Mouse (Mus musculus) lung, embryonic 16.5 days (tissue): Measurements from ENCODE around the gene Grb10. TPM values are rescaled to one million over a fixed set of nuclear protein-coding genes. Genes with fewer than 3 reads are reported as not detected.
A peak's percentile ranks its signal among the peaks of the same experiment; 100 is the strongest.

Source experiments
- ATAC-seq: fragments of 200-750 bp; cut with Nextera tagmentation; 2 replicates; pipeline ENCODE4 v1.8.0; 2017; ENCODE audit warnings: low read depth, mild to moderate bottlenecking, moderate library complexity
- H3K27ac ChIP-seq: fragments of 300-500 bp; sonication (generic); 2 replicates; pipeline ENCODE4 v1.5.1; 2014; ENCODE audit warnings: mild to moderate bottlenecking, control low read depth, low read length
- H3K27me3 ChIP-seq: fragments of 300-500 bp; sonication (generic); 2 replicates; pipeline ENCODE4 v1.6.1; 2014; ENCODE audit warnings: low read depth, low read length, mixed read lengths; ENCODE audit not compliant: control insufficient read depth, insufficient read depth
- H3K36me3 ChIP-seq: fragments of 300-500 bp; sonication (generic); 2 replicates; pipeline ENCODE4 v1.6.1; 2014; ENCODE audit warnings: low read length; ENCODE audit not compliant: control insufficient read depth, insufficient read depth
- H3K4me1 ChIP-seq: fragments of 300-500 bp; sonication (generic); replicated peaks from 2 replicates; pipeline ENCODE4 v1.6.1; 2014; ENCODE audit warnings: low read length, mixed read lengths; ENCODE audit not compliant: control insufficient read depth, insufficient read depth
- H3K4me2 ChIP-seq: fragments of 300-500 bp; sonication (generic); 2 replicates; pipeline ENCODE4 v1.6.1; 2014; ENCODE audit warnings: low read depth, low read length, control low read depth
- H3K4me3 ChIP-seq: fragments of 300-500 bp; sonication (generic); 2 replicates; pipeline ENCODE4 v1.5.1; 2014; ENCODE audit warnings: mild to moderate bottlenecking, low read length, control low read depth
- H3K9ac ChIP-seq: fragments of 300-500 bp; sonication (generic); 2 replicates; pipeline ENCODE4 v1.6.1; 2014; ENCODE audit warnings: low read length, control low read depth
- H3K9me3 ChIP-seq: fragments of 300-500 bp; sonication (generic); 2 replicates; pipeline ENCODE4 v1.6.1; 2016; ENCODE audit warnings: low read length; ENCODE audit not compliant: control insufficient read depth
- WGBS: fragments of 180-500 bp; shearing (Covaris S2); extraction: QIAGEN DNeasy Blood & Tissue Kit; methylation state at CpG from one replicate; pipeline ENCODE4 v1.1.7; 2014; 5-methylcytosine and 5-hydroxymethylcytosine counted together
- polyA plus RNA-seq: library from polyadenylated mRNA; unstranded; fragments of >200 nt; fragmentation: Nextera tagmentation; extraction: Ambion mirVana; gene quantifications from 2 replicates; pipeline ENCODE4 v1.2.1, GENCODE M21; 2015

The Grb10 gene
- 518 and 579 TPM in 2 replicates for polyA plus RNA-seq

GRCm38 (mm10) chr11:12038470-12038985 lies at the start of gene Grb10:
Gene Grb10 (minus strand): TSS chr11:12038683.
- no peaks in the 10 kb centered on the region for H3K9me3 ChIP-seq
- peak within 1 kb of the TSS; percentile 66 for H3K4me3 ChIP-seq
- peak within 1 kb of the TSS; percentile 89 for H3K27ac ChIP-seq
- 0 out of 2 replicates have a peak, but pooled peaks cover 3% of the 10 kb centered on the region for H3K4me1 ChIP-seq
- ATAC-seq, result no peak
- H3K9ac ChIP-seq, result peak within 1 kb of the TSS; percentile 91
- peaks cover 54% of the 10 kb centered on the region for H3K27me3 ChIP-seq
- WGBS, result 22% methylated on average over 10 of the region's 10 CpGs
- peak within 1 kb of the TSS; percentile 70 for H3K4me2 ChIP-seq
- H3K36me3 ChIP-seq, result no peaks in the 10 kb centered on the region

GRCm38 (mm10) chr11:12081638-12082037 lies 43.2 kb upstream of the Grb10 start:
- no peak overlapping the region for H3K9ac ChIP-seq
- no peaks in the 10 kb centered on the region for H3K4me1 ChIP-seq
- ATAC-seq, result no peak
- no peaks in the 10 kb centered on the region for H3K27me3 ChIP-seq
- 82% methylated on average over 3 of the region's 3 CpGs for WGBS
- no peak overlapping the region for H3K4me3 ChIP-seq
- H3K36me3 ChIP-seq, result no peaks in the 10 kb centered on the region
- H3K9me3 ChIP-seq, result no peaks in the 10 kb centered on the region
- H3K27ac ChIP-seq, result no peak overlapping the region
- H3K4me2 ChIP-seq, result no peak overlapping the region

- no peak overlapping the region for H3K9ac ChIP-seq
- no peak overlapping the region for H3K27ac ChIP-seq
- WGBS, result 61% methylated on average over 2 of the region's 2 CpGs
- H3K27me3 ChIP-seq, result no peaks in the 10 kb centered on the region
- no peaks in the 10 kb centered on the region for H3K36me3 ChIP-seq
- no peak overlapping the region for H3K4me3 ChIP-seq
- ATAC-seq, result peak; percentile 76; the same call in 1 of the 2 replicates
- no peaks in the 10 kb centered on the region for H3K4me1 ChIP-seq
- H3K4me2 ChIP-seq, result no peak overlapping the region
- no peaks in the 10 kb centered on the region for H3K9me3 ChIP-seq
These were observed 40.7 kb upstream of the Grb10 start for GRCm38 (mm10) chr11:12079231-12079630.

GRCm38 (mm10) chr11:12075449-12075848 lies 37.0 kb upstream of the Grb10 start:
- Histone ChIP-seq H3K36me3 (no peaks in the 10 kb centered on the region), H3K27ac (no peak overlapping the region), H3K27me3 (no peaks in the 10 kb centered on the region), H3K4me1 (no peaks in the 10 kb centered on the region), H3K9ac (no peak overlapping the region), H3K9me3 (no peaks in the 10 kb centered on the region), H3K4me3 (no peak overlapping the region), H3K4me2 (no peak overlapping the region)
- whole genome bisulfite sequencing, result 81% methylated on average over 1 of the region's 1 CpGs
- no peak for ATAC-seq

GRCm38 (mm10) chr11:12073394-12074226 lies 35.1 kb upstream of the Grb10 start:
- Histone ChIP-seq H3K27ac (no peak overlapping the region), H3K9ac (no peak overlapping the region), H3K27me3 (no peaks in the 10 kb centered on the region), H3K36me3 (no peaks in the 10 kb centered on the region), H3K9me3 (no peaks in the 10 kb centered on the region), H3K4me3 (no peak overlapping the region), H3K4me2 (no peak overlapping the region), H3K4me1 (no peaks in the 10 kb centered on the region)
- WGBS, result 74% methylated on average over 6 of the region's 6 CpGs
- no peak for ATAC-seq

GRCm38 (mm10) chr11:12072322-12072721 lies 33.8 kb upstream of the Grb10 start:
- Histone ChIP-seq H3K27me3 (no peaks in the 10 kb centered on the region), H3K9ac (no peak overlapping the region), H3K36me3 (no peaks in the 10 kb centered on the region), H3K9me3 (no peaks in the 10 kb centered on the region), H3K4me2 (no peak overlapping the region), H3K4me3 (no peak overlapping the region), H3K27ac (no peak overlapping the region), H3K4me1 (no peaks in the 10 kb centered on the region)
- 74% methylated on average over 3 of the region's 3 CpGs for WGBS
- no peak for ATAC-seq

GRCm38 (mm10) chr11:12059005-12059404 lies 20.5 kb upstream of the Grb10 start:
- Histone ChIP-seq H3K9me3 (no peaks in the 10 kb centered on the region), H3K27me3 (no peaks in the 10 kb centered on the region), H3K4me2 (no peak overlapping the region), H3K27ac (no peak overlapping the region), H3K4me1 (no peaks in the 10 kb centered on the region), H3K36me3 (no peaks in the 10 kb centered on the region), H3K9ac (no peak overlapping the region), H3K4me3 (no peak overlapping the region)
- 68% methylated on average over 4 of the region's 4 CpGs for WGBS
- no peak for ATAC-seq

GRCm38 (mm10) chr11:12048547-12049327 lies 10.3 kb upstream of the Grb10 start:
- no peak overlapping the region for H3K9ac ChIP-seq
- H3K4me1 ChIP-seq, result no peaks in the 10 kb centered on the region
- no peak overlapping the region for H3K4me2 ChIP-seq
- H3K4me3 ChIP-seq, result no peak overlapping the region
- no peaks in the 10 kb centered on the region for H3K36me3 ChIP-seq
- ATAC-seq, result no peak
- no peaks in the 10 kb centered on the region for H3K9me3 ChIP-seq
- H3K27me3 ChIP-seq, result no peaks in the 10 kb centered on the region
- WGBS, result 47% methylated on average over 2 of the region's 2 CpGs
- no peak overlapping the region for H3K27ac ChIP-seq

- no peak for ATAC-seq
- no peaks in the 10 kb centered on the region for H3K9me3 ChIP-seq
- H3K36me3 ChIP-seq, result no peaks in the 10 kb centered on the region
- no peaks in the 10 kb centered on the region for H3K4me1 ChIP-seq
- no peak overlapping the region for H3K9ac ChIP-seq
- no peaks in the 10 kb centered on the region for H3K27me3 ChIP-seq
- H3K27ac ChIP-seq, result no peak overlapping the region
- 58% methylated on average over 1 of the region's 1 CpGs for WGBS
- H3K4me3 ChIP-seq, result no peak overlapping the region
- H3K4me2 ChIP-seq, result no peak overlapping the region
These were observed 9.7 kb upstream of the Grb10 start for GRCm38 (mm10) chr11:12048135-12048534.
